Mouse (Mus musculus) ovary, postnatal 10 days (tissue): ENCODE results near the gene Fam71b.

Source experiments
- DNase-seq: peaks from one replicate; pipeline ENCODE4 v3.0.0; 2022; ENCODE audit warnings: low spot score

Fam71b gene

GRCm38 (mm10) chr11:46396167-46396859 is at the start of gene Fam71b:
TSS of gene Fam71b (plus strand) at chr11:46396559.
- no peak for DNase-seq

- no peak for DNase-seq
Observed at GRCm38 (mm10) chr11:46347756-46348155, 48.6 kb upstream of the Fam71b start.

DNA sequence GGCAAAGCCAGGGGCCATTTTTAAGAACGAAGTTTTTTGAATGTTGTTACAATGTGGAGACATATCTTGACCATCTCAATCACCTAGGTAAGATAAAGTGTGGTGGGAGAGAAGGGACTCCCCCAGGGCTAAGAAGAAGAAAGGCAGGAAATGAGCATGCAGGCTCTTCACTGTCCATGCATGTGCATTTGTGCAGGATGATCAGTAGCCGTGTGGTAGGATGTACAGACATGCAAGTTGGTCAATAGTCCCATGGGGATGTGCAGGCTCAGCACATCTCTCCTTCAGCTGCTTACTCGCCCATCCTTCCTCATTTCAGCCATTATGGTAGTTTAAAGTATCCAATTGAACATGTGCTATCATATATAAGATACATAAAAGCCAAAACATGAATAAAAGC is 47.9 kb upstream of the Fam71b start:
- no peak for DNase-seq

GRCm38 (mm10) chr11:46349681-46350410 is 46.5 kb upstream of the Fam71b start:
- no peak for DNase-seq

DNA sequence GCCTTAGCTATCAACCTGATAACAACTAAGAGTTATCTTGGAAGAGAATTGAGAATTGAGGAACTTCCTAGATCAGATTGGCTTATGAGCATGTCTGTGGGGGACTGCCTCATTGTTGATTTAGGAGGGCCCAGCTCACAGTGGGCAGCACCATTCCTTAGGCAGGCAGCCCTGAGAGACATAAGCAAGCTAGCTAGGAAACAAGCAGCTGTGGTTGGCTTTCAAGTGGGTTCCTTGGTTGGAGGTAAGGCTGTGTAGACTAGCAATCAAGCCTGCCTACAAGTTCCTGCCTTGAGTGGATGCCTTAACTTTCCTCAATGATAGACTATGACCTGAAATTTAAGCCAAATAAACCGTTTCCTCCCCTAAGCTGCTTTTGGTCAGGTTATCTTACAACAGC is 38.0 kb upstream of the Fam71b start:
- DNase-seq = no peak

DNA sequence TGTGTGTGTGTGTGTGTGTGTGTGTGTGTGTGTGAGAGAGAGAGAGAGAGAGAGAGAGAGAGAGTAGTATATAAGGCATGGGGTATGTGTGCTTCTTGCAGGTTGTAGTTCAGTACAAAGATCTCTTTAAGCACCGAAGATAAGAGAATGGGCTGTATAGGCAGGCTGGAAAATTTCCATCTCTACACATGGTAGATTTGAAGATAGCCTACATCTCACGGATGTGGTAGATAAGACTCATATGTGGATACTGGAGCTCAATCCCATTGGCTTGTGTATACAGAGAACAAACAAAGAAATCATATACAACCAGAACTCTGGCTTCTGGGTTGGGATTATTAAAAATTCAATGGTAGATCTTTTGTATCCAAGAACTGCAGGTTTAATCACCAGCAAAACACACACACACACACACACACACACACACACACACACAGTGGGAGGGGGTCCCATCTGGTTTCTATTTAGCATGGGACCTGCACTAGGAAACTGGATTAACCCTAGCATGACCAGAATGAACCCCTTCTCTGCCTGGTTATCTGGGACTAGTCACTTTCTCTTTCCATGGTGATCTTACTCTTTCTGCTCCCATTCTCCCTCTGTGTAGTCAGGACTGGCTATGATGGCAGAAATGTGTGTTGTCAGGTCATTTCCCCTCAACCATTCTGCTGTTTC is 35.2 kb upstream of the Fam71b start:
- DNase-seq = no peak

- no peak for DNase-seq
Observed at GRCm38 (mm10) chr11:46362061-46363022, 34.0 kb upstream of the Fam71b start.

DNA sequence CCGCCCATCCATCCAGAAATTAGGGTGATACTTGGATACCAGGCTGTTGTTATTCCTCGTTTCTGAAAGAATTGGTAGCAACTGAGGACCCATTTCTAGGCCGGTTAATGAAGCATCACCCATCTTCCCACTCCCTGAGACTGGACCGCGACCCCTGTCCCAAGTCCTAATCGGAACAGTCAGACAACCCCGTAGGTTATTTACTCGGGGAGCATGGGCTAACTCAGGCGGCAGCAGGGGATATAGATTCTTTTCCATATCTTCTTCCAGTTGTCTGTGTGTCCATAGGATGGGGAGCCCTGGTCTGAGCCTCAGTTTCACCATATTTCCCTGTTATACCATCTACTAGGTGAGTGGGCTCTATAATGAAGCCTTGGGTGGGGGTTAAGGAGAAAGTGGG is 32.5 kb upstream of the Fam71b start:
- DNase-seq = no peak

GRCm38 (mm10) chr11:46365744-46366143 is 30.6 kb upstream of the Fam71b start:
- DNase-seq = no peak

- DNase-seq = no peak
Observed at GRCm38 (mm10) chr11:46366357-46366756, 30.0 kb upstream of the Fam71b start.

DNA sequence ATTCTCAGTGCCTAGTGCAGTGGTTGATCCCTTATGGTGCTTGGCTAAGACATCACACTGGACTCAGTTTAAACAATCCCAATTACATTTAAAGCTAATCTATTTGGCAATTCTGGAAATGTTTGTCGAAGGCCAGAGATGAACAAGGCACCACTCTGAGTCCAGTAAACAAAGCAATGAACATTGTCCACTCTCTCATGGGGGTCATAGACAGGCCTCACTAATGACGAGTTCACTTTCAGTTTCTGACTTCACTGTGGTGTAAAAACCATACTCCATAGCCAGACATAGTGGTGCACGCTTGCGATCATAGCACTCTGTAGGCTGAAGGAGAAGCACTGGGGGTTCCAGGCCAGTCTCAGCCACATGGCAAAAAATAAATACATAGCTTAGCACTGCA is 25.9 kb upstream of the Fam71b start:
- no peak for DNase-seq

- no peak for DNase-seq
Observed at GRCm38 (mm10) chr11:46371250-46371649, 25.1 kb upstream of the Fam71b start.

DNA sequence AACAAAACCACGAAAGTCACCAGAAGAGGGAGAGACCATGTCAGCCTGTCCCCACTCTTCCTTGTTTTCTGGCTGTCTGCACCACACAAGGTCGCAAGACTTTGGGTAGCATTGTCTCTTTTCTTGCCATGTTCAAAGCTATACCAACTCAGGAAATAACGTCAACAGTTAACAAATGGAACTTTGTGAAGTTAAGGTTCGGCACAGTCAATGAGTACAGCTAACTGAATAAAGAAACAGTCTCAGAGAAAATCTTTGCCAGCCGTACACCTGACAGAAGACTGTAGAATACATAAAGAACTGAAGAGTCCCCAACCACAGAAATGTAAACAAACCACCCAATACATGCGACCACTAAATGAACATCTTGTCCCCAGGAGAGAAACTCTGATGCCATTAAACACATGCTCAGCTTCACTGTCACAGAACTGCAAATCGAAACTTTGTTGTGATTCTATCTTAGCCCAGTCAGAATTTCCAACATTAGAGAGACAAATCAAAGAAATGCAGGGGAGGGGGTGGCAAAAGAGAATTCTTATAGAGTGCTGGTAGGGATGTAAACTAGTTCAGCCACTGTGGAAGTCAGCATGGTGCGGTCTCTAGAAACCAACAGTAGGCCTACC is 23.9 kb upstream of the Fam71b start:
- DNase-seq = no peak

GRCm38 (mm10) chr11:46373071-46374030 is 23.0 kb upstream of the Fam71b start:
- DNase-seq = no peak

GRCm38 (mm10) chr11:46375015-46375414 is 21.3 kb upstream of the Fam71b start:
- DNase-seq = no peak

DNA sequence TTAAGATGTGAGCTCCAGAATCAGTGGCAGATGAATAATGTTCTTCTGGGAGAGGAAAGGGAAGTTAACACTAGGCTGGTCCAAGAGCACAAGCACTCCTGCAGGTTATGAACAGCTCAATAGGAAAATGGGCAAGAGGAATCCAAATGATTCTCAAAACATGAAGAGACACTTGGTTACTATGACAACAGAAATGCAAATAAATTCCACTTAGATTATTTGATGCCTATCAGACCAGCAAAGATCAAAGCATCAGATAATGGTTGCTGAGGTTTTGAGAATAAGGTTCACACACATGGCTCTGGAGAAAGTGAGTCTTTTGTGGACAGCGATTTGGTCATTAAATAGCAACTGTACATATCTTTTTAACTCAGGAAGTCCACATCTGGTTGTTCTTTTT is 19.0 kb upstream of the Fam71b start:
- DNase-seq = no peak

DNA sequence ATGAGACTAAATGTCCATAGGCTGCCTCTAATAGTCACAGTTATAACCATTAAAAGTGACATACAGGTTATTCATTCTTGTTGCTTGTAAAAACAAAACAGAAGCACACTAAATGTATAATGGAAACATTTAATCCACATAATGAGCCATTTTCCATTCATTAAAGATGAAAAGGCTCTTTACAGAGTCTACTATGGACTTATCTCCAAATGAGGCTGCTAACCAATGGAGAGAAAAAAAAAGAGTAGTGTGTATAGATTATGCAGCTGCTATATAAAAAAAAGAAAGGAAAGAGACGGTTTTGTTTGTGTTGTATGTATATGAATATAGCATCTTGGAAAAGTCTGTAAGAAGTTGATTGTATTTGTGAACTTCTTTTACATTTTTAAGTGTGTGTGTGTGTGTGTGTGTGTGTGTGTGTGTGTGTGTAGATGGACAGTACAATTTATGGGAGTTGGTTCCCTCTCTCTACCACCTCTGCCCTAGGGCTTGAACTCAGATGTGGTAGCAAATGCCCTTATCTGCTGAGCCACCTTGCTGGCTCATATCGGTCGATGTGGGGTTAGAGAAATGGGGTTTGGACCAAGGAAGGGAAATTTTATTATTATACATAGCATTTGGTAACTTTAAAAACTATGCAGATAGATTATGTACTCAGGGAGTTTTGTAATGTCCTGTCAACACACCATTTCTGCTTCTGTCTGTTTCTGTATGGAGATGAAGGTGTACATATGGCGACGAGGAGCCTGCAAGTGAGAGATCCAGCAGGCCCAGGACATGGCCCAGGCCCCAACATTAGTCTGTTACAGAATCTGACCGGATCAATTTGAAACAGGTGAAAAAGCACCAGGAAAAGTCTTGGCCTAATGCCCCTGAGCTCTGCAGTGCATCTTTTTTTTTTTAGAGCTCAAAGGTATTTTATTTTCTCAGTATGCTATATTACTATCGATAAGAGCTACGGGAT is 18.3 kb upstream of the Fam71b start:
- DNase-seq = no peak

GRCm38 (mm10) chr11:46380097-46380675 is 16.2 kb upstream of the Fam71b start:
- DNase-seq = no peak

DNA sequence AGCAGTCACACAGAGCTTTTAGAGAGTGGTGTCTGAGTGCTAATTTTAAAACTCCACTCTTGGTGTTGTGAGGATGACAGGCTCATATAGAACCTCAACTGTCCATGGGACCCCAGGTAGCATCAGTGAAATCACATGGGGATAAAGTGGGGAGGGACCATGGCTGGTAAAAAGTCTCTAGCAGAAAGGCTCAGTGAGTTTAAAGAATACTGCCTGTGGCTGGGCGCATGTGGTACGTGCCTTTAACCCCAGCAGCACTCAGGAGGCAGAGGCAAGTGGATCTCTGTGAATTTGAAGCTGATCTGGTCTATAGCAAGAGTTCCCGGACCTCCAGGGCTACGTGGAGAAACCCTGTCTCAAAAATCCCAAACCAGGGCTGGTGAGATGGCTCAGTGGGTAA is 13.9 kb upstream of the Fam71b start:
- DNase-seq = no peak
